Mouse (Mus musculus): Measurements from ENCODE around the gene Tmem51.

The Tmem51 gene

DNA sequence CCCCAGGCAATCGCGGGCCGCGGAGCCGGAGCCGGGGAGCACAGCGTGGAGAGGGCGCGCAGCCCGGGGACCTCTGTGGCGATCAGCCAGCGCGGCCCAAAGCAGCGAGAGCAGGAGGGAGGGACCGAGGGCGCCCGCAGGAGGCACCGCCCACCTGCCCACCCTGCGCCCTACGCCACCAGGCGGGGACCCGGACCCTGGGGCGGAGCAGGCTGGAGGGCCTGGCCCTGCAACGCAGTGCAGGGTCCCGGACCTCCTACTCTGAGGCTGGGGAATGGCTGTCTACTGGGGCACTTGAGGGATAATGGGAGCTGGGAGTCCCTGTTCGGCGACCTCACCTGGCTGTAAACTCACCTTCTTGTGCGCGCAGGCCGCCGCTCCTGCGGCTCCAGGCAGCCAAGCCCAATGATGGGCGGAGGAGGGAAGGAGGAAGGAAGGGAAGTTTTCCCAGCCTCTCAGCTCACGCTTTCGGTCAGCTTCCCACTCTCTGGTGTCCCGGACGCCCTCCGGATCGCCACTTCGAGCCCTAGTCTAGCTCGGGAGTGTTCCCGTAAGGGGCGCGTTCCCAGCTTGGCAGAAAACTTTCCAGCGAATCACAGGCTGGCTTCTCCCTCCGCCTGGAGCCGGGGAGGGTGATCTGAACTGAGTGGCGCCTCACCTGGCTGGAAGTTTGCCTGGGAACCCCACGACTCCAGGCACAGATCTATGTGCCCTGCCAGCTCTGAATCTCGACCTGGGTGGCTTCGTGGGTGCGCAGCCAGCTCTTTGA is at the start of gene Tmem51:
Tmem51 (minus strand) TSS at position 174 of the 769 bp plus-strand sequence.
- DNase-seq (ENCODE audit: low read depth) = no peak

DNA sequence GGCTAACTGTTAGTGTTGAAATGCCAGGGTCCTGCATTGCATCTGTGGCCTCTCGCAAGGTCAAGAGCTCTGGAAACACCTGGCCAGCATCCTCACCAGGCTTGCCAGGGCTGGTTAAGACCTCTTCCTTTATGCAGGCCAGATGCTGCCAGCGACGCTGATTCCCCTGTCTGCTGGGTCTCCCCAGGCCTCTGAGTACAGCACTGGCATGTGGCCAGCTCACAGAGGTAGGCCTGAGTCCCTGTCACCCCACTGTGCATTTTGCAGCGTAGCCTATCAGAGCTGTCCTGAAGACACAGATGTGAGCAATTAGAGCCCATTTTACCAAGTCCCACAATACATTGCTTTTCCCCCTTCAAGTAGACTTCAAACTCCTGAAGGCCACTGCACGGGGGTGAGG is 46.1 kb upstream of the Tmem51 start:
- no peak for DNase-seq (ENCODE audit: low read depth)

DNA sequence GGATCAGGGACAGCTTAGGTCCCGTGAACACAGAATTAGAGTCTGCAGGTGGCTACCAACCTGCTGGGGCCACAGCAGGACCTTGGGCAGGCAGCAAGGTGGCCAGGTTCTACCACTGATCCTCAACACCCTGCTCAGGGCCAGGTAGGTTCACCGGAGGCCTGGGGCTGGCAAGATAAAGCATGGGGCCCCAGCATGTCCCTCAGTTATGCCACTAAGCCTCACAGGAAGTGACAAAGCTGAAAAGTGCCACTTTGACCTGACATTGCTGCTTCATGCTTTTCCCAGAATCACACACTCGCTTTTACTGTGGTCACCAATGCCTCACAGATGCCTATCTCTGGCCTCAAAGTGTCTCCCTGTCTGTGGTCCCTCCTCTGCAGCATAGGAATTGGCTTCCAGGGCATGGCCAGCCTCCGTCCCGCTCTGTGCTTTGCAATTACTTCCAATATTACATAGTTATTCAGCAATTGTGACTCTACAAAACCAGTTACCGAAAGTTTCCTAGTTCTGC is 43.2 kb upstream of the Tmem51 start:
- no peak for DNase-seq (ENCODE audit: low read depth)

DNA sequence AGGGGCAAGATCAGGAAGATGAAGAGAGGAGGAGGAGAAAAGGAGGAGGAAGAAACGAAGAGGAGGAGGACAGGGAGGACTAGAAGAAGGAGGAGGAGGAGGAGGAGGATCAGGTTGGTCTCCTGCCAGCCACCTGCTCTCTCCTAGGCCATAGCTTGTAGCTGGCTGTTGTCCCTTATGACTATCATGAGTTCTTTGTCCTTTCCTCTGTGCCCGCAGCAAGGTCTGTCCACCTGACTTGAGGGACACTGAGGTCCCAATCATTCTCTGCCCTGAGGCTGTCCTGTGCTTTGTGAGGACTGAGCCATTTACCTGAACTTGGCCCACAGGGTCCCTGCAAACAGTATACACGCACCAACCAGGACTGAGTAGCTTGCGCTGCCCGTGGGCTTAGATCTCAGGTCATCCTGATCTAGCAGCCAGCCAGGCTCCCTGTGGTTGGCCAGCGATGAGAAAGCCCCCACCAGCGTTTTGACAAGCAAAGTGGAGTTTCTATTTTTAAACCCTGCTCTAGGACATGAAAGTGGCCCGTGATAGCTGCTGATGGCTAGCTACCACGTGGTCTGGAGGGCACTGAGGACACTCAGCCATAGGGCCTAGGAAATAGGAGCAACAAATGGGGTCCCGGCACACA is 42.7 kb upstream of the Tmem51 start:
- DNase-seq (ENCODE audit: low read depth) = no peak

DNA sequence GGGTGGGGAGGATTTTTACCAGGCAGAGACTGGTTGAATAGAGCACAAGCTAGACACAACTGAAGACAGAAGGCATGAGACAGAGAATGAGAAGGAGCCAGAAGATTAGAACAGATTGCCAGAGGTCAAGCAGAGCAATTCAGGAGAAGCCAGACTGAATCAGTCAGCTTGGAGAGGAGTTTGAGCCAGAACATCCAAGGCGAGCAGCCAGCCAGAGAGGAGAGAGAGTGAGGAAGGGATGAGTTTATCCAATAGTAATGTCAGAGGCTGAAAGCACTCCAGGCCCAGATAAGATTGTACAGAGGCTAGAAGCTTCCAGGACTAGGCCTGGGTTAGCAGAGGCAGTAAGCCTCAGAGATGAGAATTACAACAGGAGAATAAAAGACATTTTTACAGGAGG is 37.1 kb upstream of the Tmem51 start:
- no peak for DNase-seq (ENCODE audit: low read depth)

DNA sequence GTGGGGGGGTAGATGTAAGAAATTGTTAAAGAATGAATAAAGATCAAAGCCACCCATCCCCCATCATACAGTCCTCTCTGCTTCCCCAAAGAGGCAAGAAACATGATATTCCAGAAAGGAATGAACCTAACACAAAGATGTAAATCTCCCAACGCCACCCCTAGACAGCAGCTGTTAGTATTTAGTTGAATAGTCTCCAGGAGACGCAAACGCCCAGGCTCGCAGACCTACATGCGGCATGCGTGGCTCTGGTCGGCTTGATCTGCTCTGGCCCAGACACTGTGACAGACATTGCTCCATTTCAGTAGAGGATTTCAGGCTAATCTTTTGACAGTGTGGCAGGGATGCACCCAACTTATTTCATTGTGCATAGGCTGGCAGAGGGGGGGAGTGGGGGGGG is 34.4 kb upstream of the Tmem51 start:
- DNase-seq (ENCODE audit: low read depth) = no peak

DNA sequence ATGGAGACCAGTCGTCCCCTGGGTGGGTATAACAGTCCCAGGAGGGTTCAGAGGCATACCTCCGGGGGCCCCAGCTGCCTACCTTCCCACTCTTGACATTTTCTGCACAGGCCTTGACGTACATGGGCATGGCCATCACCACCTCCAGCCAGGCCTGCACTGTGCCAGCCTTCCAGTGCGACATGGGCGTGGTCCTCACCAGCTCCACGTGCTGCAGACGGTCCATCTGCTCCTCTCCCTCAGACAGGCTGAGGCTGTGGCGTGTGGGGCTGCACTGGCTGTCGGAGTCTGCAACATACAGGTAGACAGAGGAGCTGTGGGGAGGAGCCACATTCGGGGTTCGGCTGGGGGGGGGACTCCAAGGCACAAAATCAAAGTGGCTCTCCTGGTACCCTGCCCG is 33.9 kb upstream of the Tmem51 start:
- no peak for DNase-seq (ENCODE audit: low read depth)

DNA sequence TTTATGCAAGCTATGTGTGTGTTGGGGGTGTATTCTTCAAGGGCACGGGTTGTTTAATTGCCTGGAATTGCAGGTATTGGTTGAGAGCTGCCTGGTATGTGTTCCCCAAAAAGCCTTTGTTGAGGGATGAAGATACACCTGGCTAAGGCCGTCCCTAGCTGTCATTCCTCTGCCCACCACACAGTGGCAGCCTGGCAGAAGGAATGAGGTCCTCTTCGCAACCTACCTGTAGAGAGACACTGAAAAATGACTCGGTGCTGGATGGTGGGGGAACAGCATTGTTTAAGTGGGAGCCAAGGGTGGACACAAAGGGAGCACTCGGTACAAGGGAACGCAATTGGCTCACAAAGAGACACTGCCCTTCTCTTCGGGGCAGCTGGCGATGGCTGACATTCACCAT is 29.2 kb upstream of the Tmem51 start:
- no peak for DNase-seq (ENCODE audit: low read depth)

DNA sequence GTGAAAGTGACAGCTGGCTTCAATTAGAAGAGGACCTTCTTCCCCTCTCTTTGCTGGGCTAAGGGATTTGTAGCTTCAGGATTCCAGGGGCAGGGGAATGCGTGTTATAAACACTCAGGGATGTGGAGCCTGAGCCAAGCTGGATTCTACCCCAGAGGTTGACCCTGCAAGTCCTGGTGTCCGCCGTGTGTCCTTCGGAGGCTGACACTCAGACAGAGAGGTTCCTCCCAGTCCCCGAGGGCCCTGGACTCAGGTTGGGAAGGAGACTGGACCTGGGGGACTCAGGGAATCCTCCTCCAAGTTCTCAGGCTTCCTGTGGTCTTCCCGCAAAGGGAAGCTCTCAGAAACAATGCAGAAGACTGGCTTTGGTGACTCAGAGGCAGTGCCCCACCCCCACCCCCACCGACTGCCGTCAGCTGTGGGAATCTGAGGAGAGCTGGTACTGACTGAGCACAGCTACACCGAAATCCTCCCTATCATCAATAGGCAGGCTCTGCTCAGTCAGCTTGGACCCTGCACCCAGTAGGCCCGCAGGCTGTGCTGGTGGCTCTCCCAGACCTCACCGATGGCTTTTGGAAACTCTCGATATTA is 19.1 kb upstream of the Tmem51 start:
- no peak for DNase-seq (ENCODE audit: low read depth)

DNA sequence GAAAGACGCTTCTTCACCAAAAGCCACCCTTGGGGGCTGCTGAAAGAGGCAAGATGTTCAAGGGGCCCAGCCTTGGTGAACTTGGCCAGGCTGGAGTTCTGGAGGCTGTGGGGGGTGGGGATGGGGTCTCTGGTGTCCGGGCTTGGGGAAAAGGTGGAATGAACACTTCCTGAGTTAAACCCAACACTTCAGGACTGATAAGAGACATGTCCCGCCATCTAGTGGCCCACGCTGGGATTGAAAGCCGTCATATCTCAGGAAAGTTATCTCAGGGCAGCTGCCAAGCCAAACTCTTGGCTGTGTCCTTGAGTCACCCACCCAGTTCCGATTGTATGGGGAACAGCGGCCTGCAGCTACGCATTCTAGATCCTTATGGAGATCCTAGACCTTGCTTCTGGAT is 14.2 kb upstream of the Tmem51 start:
- peak; percentile 51 for DNase-seq (ENCODE audit: low read depth)

DNA sequence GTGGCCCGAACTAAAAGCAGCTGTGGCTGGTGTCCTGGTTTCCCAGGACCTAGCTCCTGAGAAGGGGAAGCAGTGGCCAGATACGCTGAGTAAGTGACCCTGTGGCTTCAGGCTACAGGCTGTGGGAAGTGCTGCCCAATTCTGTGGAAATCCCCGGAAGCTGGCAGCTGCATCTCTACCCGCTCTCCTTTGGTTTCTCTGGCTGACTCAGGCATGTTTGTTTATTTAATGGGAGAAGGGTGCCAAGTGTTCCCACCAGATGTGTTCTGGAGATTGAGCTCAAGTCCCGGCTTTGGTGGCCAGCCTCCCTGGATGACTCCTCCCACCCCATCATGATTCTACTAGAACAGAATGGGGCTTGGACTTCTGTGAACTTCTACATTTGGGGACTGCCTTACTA is 13.8 kb upstream of the Tmem51 start:
- peak; percentile 72 for DNase-seq (ENCODE audit: low read depth)

DNA sequence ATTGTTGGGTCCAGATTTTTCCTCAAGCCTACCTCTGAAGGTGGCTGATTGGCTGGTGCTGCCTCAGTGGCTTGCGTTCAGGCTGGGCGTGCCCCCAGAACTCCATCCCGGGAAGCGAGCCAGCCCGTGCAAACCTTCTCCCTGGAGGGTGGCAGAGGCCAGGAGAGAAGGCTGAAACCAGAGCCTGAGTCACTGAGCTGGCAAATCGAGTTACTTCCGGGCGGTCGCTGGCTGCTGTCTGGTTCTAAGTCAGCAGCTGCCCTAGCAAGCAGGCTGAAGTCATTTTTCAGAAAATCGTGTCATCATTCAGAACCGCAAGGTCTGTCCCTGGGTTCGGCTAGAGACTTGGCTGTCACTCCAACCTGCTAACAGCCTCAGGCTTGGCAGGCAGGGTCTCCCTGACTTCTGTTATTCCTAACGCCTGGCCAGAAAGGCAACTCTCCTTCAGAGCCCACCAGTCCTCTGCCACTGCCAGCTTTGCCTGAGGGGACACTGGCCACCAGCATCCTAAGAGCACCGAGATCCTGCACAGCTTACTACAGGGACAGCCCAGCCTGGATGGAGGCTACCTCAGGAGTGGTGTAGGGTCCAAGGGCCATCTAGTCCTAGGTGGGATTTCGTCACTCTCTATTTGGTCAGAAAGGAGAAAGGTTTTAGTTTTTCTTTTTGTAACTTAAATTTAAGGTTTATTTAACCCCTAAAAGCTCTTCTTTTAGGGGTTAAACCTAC is 11.6 kb upstream of the Tmem51 start:
- DNase-seq (ENCODE audit: low read depth) = peak; percentile 76

DNA sequence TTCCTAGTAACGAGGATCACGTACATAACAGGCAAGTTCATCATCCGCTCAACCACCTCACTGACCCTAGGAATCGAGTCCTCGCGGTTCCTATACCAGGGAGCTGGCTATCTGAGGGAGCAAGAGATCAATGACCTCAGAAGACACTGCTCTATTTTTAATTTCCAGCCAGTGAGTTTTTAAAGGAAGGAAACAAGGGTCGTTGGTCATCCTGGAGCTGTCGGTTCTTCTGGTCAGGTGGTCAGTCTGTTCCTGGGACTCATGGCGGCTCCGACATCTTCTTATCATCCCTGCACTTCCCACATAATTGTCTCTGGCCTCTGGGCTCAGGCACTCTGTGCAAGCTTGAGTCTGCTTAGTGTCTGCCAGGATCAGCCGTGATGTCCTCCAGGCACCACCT is 10.3 kb upstream of the Tmem51 start:
- no peak for DNase-seq (ENCODE audit: low read depth)

DNA sequence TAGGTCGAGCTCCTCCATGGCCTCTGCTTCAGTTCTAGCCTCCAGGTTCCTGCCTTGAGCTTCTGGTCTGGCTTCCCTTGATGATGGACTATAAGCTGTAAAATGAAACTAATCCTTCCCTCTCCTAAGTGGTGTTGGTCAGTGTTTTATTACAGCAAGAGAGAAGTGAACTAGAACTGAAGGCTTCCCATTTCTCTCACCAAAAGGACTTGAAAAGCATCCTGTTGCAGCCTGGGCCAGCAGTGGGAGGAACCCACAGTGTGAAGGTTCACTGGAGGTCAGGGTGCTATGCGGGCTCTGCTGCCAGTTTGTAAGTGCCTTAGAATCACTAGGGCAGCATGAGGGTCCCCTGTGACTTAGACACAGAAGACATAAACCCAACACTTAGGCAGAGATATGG is 7.0 kb upstream of the Tmem51 start:
- no peak for DNase-seq (ENCODE audit: low read depth)

DNA sequence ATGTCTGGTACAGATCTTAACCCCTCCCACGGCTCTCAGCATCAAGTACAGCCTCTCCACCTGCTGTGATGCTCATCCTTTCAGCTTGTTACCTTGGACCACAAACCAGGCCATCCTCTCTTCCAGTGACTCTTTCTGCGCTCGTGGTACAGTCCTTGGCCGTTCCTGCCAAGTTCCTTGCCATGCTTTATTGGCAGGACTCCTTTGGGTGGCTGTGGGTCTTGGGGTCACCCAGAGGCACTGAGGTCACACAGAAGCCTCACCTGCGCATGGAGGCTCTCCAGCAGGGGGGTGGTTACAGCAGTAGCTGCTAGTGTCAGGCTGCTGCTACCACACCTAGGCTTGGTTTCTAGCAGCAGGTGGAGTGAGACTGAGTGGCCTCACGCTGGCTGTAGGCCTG is 5.9 kb upstream of the Tmem51 start:
- DNase-seq (ENCODE audit: low read depth) = no peak

DNA sequence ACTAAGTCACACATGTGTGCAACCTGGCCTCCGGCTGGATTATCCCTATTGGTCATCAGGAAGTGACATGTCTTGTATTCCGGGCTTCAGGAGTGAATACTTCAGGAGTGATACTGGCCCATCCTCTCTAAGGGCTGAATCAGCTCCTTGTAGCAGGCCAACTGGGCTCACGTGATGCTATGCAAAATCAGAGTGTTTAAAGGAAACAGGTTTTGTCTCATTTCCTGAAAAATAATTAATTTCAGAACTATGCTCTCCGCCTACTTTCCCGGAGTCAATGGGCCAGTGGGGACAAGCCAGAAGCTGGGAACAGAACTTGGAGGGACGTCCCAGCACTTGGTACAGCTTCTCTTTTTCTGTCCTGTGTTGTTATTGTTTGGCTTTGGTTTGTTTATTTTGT is 4.7 kb upstream of the Tmem51 start:
- no peak for DNase-seq (ENCODE audit: low read depth)

DNA sequence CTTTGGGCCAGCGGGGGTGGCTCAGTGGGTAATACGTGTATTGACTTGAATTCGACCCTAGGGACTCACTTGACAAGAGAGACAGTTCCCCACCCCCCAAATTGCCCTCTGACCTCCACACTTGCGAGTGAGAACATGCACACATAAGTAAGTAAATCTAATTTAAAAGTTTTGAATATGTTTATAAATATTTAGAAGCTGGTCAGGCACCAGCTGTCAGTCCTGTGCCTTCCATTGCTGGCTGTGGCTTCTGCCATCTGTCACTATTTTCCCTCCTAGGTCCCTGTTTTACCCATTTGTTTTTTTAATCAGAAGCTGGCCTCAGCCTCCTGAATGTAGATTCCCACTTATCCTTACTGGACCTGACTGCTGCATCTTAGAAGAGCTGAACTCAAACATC is 4.3 kb upstream of the Tmem51 start:
- no peak for DNase-seq (ENCODE audit: low read depth)

DNA sequence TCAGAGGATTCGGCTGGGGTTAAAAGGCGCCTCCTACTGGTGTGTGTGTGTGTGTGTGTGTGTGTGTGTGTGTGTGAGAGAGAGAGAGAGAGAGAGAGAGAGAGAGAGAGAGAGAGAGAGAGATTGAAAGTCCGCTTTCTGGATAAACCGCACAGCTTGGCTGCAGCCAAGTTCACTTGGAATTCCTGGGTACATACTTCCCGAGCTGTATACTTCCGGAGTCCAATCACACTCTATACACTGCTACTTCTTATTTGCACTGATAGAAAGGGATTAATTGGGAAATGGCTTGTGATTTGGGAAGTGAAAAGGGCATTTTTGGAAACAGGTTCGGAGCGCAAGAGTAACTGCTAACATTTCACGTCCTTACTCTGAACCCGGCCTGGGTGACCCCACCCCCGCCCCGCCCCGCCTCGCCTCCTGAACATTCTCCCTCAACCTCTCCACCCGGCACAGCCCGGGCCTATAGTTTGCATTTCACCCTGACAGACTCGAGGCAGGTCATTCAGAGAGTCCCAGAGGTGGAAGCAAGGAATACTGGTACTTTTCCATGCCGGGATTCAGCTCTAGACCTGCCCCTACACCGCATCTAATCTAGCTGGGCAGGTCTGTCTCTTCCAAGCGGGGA is 946 bp upstream of the Tmem51 start:
- no peak for DNase-seq (ENCODE audit: low read depth)

DNA sequence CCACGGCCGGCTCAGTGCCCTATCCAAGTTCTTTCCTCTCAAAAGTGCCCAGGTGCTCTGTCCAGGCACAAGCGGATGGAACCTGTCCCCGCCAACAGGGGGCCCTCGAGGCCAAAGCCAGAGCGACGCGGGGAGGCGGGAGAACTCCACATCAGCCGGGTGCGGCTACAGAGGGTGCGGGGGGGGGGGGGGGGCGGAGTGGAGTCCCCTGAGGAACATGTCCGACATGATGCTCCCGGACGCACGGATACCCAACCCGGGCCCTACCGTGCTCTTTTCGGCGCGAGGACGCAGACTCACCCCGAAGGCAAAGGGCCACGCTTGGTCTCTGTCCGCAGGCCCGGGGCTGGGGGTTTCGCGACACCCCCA is 358 bp downstream of the Tmem51 start:
- DNase-seq (ENCODE audit: low read depth) = no peak

DNA sequence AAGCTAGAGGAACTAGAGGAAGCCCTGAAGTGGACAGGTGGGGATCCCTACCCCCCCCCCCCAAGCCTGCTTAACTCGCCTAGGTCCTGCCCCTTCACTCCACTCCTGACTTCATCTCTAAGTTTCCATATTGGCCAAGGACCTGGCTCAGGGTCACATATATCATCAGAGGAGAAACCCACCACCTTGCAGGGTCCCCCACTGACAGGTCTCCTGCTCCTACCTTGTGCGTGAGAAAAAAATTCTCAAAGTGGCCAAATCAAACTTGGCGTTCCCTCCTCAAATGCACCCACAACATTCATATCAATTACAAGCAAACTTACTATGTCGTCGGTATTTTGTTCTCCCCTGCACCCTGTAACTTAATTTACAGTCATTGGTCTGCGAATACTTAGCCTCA is 911 bp downstream of the Tmem51 start:
- DNase-seq (ENCODE audit: low read depth) = no peak

DNA sequence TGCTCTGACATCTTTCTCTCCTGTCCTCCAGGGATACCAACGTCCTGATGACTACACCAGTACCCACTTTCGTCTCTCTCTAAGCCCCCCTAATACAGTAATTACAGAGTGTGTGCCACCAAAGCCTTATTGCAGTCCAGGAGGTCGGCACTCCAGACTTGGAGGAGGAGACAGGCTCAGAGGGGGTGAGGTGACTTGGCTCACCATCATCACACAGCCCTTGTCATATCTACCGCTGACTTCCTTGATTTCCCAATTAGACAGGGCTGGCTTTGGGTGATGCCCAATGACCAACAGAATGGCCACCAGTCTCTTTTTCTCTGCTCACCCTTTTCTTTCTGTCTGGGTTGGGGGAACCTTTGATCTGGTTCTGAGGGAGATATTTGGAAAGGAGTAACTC is 1.4 kb downstream of the Tmem51 start:
- DNase-seq (ENCODE audit: low read depth) = no peak

DNA sequence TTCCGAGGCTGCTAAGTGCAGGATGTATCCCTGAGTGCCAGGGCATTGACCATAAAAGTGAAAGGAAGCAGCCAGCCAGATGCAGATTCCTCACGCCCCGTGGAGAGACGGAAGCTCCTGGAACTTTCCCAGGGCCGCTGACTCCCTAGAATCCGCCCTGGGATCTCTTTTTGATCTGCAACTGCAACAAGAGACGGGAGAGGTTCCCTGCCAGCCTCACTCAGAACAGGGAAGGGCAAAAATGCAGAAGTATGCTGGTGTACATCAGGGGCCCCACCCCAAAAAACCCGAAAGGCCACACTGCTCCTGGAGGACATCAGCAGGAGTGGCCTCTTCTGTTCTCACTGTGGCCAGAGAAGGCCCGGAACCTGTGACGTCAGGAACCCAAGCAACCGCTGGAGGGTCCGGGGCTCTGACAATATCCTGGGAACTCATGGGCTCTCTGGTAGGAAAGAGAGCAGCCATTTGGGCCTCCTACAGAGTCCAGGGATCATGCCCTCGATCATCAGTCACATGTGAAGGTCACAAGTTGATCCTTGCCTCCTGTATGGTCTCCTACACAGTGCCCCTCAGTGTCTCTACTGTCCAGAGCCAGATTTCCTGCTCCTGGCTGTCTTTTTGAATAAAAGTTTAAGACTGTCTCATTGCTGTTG is 2.3 kb downstream of the Tmem51 start:
- no peak for DNase-seq (ENCODE audit: low read depth)

All from NIH3T3 (cell line).